Mouse (Mus musculus) ES-Bruce4 (cell line): ENCODE measurements at regions not wholly inside any gene's neighbourhood (a gene's known extent, or its start where the extent isn't known, plus 50 kb on each side); places are given as distances from the start of the nearest gene placed in this dataset.

ENCODE experiments used
- CTCF ChIP-seq: IDR thresholded peaks from one replicate; pipeline ENCODE4 v1.8.1; 2011; ENCODE audit warnings: low read depth, low read length
- EP300 ChIP-seq: IDR thresholded peaks from 2 replicates; pipeline ENCODE4 v1.6.1; 2011; ENCODE audit warnings: low read depth, low read length; ENCODE audit not compliant: insufficient read depth
- POLR2A ChIP-seq: IDR thresholded peaks from one replicate; pipeline ENCODE4 v1.8.1; 2011; ENCODE audit warnings: low read length; ENCODE audit not compliant: insufficient read depth

- TF ChIP-seq CTCF (no peak), POLR2A (no peak), EP300 (no peak)
Measured at GRCm38 (mm10) chr13:71271727-71272418, 430.3 kb upstream of the Adamts16 start.
